Mouse (Mus musculus): ENCODE results near the gene Rab27a. TPM values are rescaled to one million over a fixed set of nuclear protein-coding genes. Genes with fewer than 3 reads are reported as not detected.
"Not testable (repeated sequence)": the region's sequence is repeated elsewhere in the genome, so short reads cannot be mapped to it uniquely, and the experiment has no call there.

The Rab27a gene
- total RNA-seq, 2 experiments from 2014 or later, result 4.4 to 6.7 TPM

DNA sequence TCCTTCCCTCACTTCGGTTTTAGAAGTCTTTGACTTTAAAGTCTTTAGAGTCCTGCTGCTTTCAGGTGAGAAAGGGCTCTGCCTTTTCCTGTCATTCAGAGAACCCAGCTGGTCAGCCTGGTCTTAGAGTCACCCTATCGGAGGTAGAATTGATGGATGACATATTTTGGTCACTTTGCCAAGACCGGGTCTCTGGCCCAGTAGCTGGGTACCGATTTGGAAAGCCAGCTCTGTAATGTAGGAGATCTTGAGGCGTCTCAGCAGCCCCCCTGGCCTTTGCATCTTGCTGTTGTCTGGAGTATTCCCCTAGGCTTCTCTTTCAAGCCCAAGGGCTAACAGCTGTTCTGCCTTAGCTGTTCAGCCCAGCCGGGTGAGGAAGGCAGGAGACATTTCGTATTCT, 550 bp downstream of the Rab27a start:
- intact Hi-C loops (cut with DNase I), result no loop called here

DNA sequence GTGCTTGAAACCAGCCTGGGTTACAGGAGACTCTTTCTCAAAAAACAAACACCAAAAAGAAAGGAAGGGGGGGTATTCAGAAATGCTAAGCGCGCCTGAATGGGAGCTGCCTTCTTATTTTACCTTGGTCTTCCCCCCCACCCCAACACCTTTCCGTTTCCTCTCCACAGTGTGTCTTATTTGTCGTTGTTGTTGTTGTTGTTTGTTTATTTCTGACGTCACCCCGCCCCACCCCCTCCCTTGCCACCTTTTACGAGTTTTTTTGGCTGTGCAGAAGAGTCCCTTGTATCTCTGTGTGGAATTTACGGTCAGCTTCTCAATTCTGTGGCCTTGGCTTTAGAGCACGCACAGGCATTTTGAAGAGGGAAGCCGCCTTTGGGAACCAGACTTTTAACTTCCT, 1.1 kb downstream of the Rab27a start:
- intact Hi-C loops (cut with DNase I), result no loop called here
- no peak for DNase-seq

More for the DNA sequence above, 550 bp downstream of the Rab27a start:
- peak in 1 of 2 experiments; percentile 36 for DNase-seq

DNA sequence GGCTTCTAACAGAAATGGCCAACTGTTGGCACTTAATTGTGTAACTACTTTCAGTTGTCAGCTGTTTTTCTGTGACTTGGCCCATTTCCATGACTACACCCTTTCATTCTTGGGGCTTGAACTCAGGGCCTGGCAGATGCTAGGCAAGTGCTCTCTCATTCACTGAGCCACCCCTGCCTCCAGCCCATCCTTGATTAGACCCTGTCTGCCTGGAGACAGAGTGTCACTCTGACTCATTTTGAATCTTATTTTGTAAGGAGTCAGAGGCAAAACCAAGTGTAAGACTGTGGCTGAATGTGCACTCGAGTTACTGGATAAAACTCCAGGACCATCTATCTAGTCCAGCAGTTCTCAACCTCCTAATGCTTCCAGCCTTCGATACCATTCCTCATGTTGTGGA, 3.3 kb downstream of the Rab27a start:
- intact Hi-C loops (cut with DNase I), result no loop called here
- no peak for DNase-seq

DNA sequence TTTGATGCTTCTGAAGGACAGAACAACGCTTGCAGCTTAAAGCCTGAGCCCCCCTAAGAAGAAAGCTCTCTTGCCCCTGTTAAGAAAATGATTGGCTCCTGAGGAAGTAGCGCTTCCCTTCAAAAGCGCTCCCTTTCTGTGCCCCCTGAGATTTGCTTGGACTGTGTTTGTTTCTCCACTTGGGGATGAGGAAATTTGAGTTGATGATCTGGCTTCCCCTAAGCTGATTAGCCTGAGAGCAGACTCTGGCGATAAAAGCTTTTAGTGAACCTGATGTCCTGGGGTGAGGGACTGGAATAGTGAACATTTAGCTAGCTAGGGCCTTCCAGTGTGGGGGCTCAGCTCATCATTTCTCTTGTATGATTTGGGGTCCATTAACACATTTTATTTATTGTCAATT, 4.3 kb downstream of the Rab27a start:
- intact Hi-C loops (cut with DNase I), result no loop called here
- no peak for DNase-seq

DNA sequence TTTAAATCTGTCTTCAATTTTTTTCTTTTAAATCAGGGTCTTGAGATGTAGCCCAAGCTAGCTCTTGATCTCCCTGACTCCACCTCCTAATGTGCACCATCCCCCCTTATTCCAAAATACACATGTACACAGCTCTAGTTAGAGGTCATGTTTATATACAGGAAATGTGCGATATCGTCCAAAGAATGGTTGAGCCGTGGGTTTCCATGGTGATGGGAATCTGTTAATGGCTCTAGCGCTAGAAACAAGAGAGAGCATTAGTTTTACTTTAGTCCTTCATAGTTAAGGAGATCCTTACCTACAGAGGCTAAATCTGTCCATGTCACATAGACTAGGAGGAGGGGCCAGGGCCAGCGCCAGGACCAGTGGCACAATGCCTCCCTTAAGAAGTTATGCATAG, 5.2 kb downstream of the Rab27a start:
- intact Hi-C loops (cut with DNase I), result no loop called here
- DNase-seq, result no peak

DNA sequence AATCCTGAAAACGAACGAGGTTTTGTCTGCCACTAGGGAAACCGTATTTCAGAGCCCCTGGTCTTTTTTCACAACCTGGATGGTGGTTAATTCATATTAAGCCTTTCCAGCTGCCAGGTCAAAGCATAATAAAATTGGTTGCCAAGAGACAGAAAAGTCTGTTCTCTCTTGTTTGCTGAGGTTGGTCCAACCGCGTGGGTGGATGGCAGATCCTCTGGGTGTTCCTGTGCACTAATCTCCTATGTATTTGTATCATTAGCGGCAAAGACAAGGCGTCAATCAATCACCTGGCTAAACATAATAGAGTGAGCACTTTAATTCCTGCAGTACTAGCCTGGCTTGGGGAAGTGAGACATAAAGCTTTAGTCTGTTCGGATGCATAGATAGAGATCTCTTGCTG, 6.0 kb downstream of the Rab27a start:
- DNase-seq, result no peak
- intact Hi-C loops (cut with DNase I), result no loop called here

DNA sequence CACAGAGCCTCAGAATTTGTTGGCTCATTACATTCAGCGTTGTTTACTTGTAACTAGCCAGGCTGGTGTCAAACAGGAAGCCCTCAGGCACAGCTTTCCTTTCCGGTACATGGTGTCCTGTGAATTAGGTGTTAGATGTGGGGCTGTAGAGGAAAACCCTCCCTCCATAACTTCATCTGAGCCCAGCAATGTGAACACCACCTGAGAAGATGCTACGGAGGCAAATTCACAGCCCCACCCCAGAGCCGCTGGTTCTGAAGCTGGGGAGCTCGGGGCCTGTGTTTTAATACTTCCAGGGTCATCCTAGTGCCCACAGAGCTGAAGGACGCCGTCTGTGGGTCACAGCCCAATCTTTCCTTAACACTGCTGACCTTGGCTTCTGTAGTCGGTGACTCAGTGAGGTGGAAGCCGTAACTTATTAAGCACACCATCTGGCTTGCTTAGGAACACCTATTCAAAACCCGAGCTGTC, 10.8 kb downstream of the Rab27a start:
- no peak for DNase-seq
- intact Hi-C loops (cut with DNase I), result no loop called here

DNA sequence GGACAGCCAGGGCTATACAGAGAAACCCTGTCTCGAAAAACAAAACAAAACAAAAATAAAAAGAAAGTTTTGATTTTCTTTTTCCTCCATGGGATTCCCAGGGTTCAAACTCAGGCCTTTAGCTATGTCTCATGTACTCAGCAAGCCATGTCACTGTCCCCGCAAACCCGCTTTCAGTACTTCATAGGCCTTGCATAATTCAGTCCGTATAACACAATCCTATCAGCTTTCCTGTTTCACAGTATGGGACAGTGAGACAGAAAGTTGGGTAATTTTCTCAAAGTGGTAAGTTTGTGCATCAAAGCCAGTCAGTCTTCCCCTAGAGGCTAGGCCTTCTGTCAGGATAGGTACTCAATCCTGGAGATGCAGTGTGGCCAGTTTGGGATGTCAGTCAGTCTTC, 14.6 kb downstream of the Rab27a start:
- no peak for DNase-seq
- intact Hi-C loops (cut with DNase I), result no loop called here

DNA sequence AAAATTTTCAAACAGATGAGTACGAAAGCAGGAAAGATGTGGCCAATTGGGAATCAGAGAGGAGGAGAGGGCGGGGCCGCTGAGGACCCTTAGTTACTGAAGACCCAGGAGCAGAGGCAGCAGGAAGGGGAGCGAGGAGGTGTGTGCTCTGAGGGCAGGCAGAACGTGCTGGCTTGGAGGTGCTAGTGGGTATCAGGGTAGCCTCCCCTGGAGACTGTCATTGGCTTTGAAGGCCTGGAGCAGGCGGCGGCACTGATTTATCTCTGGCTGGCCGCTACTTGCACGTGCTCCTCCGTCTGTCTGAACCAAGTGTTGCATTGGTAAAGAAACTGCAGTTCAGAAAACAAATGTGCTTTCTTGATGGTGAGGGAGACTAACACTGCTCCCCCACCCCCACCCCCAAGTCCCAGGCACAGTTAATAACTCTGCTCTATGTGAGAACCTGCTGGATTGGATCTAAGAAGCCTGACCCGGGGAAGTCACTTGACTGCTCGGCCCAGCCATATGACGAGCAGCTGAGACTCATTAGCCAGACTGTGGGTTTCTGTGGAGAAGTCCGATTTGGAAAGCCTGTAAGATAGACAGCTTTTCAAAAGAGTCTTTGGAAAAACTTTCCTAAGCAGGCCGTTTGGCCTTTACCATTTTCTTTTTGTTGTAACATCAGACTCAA, 19.1 kb downstream of the Rab27a start:
- no peak for DNase-seq
- intact Hi-C loops (cut with DNase I), result no loop called here

DNA sequence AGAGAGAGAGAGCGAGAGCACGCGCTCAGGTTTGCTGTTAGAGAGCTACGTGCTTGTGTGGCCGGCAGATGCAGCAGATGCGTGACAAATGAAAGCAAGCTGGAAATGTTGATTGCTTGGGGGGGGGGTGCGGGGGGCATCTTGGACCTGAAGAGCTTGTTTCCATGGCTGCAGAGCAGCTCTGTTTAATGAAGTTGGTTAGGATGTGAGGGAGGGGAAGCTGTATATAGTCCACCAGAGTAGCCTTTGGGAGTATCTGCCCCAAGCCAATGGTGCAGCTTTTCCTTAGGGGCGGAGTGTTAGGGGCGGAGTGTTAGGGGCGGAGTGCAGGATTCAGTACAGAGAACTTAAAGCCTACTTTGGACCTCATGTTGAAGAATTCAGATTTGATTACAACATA, 22.4 kb downstream of the Rab27a start:
- intact Hi-C loops (cut with DNase I), result no loop called here
- DNase-seq, result no peak

DNA sequence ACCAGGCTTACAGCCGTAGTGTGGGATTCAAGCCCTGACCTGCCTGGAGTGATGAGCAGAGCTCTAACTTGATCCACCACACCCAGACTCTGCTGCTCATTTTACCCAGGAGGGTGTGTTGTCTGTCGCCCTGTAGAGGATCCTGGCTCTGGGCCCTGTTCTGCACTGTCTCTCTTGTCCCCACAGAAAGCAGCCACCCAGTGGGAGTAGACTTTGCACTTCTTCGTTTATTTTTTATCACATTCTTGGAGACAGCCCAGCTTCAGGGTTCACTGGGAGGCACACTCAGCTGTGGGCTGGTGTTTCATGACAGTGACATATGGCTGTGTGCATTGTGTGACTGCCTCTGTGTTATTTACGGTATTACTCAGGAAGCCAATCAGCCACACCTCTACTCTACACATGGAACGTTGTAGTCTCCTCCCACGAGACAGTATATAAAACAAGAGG, 23.6 kb downstream of the Rab27a start:
- intact Hi-C loops (cut with DNase I), result no loop called here
- DNase-seq, result no peak

DNA sequence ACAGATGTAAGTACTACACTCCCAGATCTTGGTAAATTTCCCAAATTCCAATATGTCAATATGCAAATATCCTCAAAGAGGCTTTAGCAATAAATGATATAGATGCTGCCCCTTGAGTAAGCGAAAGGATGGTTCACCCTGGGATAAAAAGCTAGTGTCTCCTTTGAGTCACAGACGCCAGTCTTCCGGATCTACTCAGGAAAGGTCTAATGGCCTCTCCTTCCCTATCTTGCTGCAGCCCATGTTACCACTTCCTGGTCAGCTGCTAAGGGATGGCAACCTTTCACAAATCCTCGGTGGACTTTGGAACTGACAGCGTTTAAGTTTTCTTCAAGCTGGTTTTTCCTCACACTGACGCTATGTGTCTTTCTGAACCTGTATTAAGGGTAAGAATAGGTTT, 24.0 kb downstream of the Rab27a start:
- intact Hi-C loops (cut with DNase I), result no loop called here

DNA sequence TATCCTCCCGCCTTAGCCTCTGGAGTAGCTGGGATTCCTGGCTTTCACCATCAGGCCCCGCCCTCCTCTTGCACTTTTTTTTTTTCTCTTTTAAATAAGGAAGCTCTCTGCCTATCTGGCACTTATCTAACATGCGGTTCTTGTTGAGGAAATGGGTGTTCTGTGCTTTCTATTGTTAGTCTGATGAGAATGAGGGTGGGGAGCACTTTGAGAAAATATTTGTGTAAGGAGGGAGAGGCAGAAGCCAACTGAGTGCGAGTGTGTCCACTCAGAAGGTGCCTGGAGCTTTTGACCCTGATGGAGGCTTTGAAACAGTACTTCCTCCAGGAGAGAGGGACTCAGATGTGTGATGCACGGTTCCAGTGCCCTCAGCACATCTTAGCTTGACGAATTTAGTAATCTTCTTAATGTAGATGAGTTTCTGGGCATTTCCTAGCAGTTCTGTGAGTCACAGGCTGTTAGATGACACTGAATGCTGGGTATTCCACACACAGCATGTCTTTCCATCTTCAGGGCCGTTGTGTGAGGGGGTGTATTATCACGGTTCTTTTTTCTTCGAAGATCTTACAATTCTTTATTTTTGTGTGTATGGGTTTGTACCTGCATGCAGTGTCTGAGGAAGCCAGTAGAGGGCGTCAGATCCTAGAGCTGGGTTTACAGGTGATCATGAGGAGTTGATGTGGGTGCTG, 26.5 kb downstream of the Rab27a start:
- intact Hi-C loops (cut with DNase I), result no loop called here
- peak in 1 of 2 experiments; percentile 14 for DNase-seq

More for the DNA sequence above, 24.0 kb downstream of the Rab27a start:
- DNase-seq, result no peak

DNA sequence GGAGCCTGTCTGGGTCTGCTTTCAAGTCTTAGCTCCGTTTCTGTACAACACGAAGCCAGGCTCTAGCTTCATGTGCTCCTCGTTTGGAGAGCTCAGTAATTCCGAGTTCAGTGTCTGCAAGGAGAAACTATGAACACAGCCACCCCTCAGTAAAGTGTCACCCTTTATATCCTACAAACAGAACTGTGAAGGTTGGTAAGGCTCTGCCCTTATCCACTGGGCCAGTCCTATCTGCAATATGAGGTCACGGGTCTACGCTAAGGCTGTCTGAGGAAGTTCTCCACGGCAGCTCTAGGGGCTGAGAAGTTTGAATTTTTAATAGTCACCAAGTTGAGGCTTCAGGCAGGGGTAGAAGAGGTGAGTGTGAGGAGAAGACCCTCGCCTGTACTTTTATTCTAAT, 27.8 kb downstream of the Rab27a start:
- intact Hi-C loops (cut with DNase I), result no loop called here
- DNase-seq, result no peak

DNA sequence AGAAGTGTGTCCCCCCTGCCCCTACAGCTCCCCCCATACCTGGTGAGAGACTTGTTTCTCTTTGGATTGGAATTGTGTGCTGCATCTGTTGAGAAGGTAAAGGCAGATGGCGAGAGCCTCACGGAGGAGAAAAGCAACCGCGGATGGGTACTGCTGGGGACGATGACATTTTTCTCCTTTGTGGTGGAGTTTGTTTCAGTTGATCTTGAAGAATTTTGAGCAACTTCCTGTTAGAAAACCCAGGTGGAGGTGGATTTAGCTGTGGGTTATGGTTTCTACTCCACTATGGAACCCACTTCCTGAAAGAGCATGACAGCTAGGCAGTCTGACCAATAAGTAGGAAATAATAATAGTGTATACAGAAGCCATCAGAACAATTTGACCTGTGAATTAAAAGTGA, 28.5 kb downstream of the Rab27a start:
- intact Hi-C loops (cut with DNase I), result no loop called here
- DNase-seq, result no peak

DNA sequence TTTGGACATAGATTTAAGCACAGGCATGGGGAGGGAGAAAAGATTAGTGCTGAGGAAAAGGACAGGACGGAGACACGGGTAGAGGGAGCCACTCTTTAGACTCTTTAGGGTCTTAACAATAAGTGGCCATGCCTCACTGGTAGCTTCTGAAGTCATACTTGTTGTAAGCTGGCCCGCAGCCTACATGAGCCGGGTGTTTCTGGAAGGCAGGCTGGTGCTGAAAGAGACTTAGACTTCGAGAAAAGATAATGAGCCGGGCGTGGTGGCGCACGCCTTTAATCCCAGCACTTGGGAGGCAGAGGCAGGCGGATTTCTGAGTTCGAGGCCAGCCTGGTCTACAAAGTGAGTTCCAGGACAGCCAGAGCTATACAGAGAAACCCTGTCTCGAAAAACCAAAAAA, 34.7 kb downstream of the Rab27a start:
- DNase-seq; intact Hi-C loops (cut with DNase I): not testable (repeated sequence)

DNA sequence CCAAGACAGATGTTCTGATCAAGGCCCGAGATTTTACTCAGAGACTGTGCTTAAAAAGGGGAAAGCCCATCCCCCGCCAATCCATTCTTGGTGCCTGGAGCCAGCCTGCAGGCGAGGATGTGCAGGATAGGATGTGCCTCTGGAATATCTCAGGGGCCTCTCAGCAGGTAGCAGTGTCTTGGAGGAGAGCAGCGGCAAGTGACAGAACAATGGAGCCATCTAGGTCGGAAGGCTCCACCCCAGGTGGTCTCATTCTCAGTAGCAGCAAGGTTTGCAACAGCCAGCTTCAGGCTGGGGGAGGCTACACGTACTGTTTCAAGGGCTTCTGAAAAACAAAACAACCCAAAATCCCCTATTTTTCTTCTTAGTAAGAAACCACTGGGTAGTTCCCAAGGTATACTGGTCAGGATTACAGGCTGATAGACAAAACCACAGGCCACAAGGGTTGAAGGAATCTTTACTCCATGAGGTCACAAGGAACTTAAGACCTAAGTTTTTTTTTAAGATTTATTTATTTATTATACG, 35.2 kb downstream of the Rab27a start:
- intact Hi-C loops (cut with DNase I), result no loop called here
- no peak for DNase-seq

DNA sequence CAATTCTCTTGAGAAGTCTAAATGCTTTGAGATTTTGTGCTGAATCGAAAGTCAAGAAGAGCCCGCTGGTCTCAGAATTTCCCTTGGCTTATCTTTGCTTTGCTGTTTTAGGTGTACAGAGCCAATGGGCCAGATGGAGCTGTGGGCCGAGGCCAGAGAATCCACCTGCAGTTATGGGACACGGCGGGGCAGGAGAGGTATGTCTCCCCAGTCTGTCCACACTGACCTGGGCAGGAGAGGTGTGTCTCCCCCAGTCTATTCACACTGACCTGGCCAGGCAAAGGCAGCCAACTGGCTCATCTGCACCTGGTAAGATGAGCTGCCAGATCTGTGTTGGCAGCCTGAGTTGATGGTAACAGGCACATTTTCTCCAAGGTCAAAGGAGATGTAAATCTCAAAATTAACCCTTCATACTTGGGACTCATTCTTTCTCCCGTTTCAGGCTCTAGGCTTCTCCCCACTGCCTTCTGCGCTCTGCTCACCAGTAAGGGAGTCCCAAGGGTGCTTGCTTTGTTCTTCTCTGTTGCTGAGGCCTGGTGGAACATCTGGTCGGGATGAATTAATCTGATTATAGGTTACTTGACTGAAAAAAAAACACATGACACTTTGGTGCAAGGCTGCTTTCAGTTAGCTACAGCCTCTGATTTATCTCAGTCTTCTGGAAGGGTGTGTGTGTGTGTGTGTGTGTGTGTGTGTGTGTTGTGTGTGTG, 37.8 kb downstream of the Rab27a start:
- intact Hi-C loops (cut with DNase I), result no loop called here
- DNase-seq, result no peak

DNA sequence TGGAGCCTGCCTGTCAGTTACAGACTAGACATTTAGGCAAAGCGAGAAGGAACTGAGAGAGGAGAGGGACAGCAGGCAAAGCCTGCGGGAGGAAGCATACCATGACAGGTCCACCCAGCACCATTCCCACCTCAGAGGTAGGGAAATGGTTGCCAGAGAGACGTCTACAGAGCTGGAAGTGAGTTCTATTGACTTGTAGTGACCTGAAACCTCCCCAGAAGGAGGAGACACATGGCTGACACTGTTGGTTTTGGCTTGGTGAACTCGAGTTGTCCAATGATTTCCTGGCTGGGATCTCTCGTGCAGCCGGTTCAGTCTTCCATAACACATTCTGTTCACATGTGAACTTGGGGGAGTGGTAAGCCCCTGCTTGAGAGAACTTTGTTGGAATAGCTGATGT, 39.3 kb downstream of the Rab27a start:
- DNase-seq, result no peak
- intact Hi-C loops (cut with DNase I), result no loop called here

DNA sequence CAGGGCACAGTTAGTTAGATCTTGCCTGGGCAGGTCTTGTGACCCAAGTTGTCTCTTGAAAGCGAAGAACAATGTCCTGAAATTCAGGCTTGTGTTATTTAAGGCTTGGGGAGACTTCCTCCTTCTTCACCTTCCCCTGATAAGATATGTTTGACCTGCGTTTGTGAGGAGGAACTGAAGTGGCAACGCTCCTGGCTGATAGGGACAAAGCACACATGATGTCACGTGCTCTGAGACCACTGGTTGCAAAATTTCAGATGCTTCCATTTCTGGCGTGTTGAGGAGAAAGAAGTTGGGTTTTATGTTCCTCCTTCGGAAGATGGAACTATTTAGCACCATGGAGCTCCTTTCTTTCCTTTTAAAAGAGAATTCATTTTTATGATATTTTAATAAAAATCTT, 41.2 kb downstream of the Rab27a start:
- intact Hi-C loops (cut with DNase I), result no loop called here
- no peak for DNase-seq

DNA sequence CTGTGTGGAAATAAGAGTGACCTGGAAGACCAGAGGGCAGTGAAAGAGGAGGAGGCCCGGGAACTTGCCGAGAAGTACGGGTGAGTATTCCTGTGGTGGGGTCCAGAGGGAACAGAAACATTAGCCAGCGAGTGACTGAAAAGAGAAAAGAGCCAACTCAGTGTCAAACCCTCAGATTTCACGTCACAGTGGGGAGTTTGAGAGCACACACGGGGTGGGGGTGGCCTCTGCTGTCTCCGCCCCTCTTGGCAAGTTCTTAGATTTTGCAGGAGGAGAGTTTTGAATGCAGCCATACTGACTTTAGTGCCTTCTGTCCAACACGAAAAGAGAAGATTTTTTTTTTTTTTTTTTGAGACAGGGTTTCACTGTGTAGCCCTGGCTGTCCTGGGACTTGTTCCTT, 42.5 kb downstream of the Rab27a start:
- no peak for DNase-seq
- intact Hi-C loops (cut with DNase I), result no loop called here

DNA sequence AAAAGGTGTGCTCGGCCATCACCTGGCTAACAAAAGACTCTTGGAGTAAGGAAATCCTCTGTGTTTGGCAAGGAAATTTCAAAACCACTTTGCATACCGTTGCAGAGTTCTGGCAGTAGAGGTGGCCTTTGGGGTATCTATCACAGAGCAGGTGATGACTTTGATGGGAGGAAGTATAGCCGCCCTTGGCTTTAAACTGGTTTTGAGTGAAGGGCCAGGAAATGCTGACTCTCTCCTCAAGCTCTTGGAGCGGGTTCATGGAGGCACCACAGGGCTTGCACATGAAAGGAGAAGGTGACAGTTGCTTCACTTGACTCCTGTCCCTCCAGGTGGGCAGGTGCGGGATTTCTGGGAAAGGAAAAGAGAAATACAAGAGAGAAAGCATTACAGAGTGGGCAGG, 42.9 kb downstream of the Rab27a start:
- no peak for DNase-seq
- intact Hi-C loops (cut with DNase I), result no loop called here

All from heart, postnatal 10 days (tissue).